Mouse (Mus musculus) forebrain, embryonic 13.5 days (tissue): ENCODE data around the gene Ergic2. TPM values are rescaled to one million over a fixed set of nuclear protein-coding genes. Genes with fewer than 3 reads are reported as not detected.

Source experiments
- ATAC-seq: fragments of 200-750 bp; cut with Nextera tagmentation; 2 replicates; pipeline ENCODE4 v1.8.0; 2017
- H3K27ac ChIP-seq: fragments of 300-500 bp; sonication (generic); 2 replicates; pipeline ENCODE4 v1.5.1; 2015; ENCODE audit warnings: inconsistent platforms, mild to moderate bottlenecking, moderate library complexity
- H3K27me3 ChIP-seq: fragments of 300-500 bp; sonication (generic); 2 replicates; pipeline ENCODE4 v1.6.1; 2015; ENCODE audit warnings: mild to moderate bottlenecking, inconsistent platforms
- H3K36me3 ChIP-seq: fragments of 300-500 bp; sonication (generic); 2 replicates; pipeline ENCODE4 v1.6.1; 2015; ENCODE audit warnings: mild to moderate bottlenecking, inconsistent platforms; ENCODE audit not compliant: poor library complexity, severe bottlenecking
- H3K4me1 ChIP-seq: fragments of 300-500 bp; sonication (generic); 2 replicates; pipeline ENCODE4 v1.6.1; 2015; ENCODE audit warnings: inconsistent platforms
- H3K4me2 ChIP-seq: fragments of 300-500 bp; sonication (generic); 2 replicates; pipeline ENCODE4 v1.6.1; 2015; ENCODE audit warnings: inconsistent platforms, mild to moderate bottlenecking, moderate library complexity
- H3K4me3 ChIP-seq: fragments of 300-500 bp; sonication (generic); 2 replicates; pipeline ENCODE4 v1.5.1; 2015; ENCODE audit warnings: mild to moderate bottlenecking, inconsistent platforms
- H3K9ac ChIP-seq: fragments of 300-500 bp; sonication (generic); 2 replicates; pipeline ENCODE4 v1.6.1; 2015; ENCODE audit warnings: mild to moderate bottlenecking, inconsistent platforms
- H3K9me3 ChIP-seq: fragments of 300-500 bp; sonication (generic); replicated peaks from 2 replicates; pipeline ENCODE4 v1.6.1; 2016; ENCODE audit warnings: inconsistent platforms
- WGBS: fragments of 180-500 bp; shearing (Covaris S2); methylation state at CpG from one replicate; pipeline ENCODE4 v1.1.7; 2015; 5-methylcytosine and 5-hydroxymethylcytosine counted together
- polyA plus RNA-seq: library from polyadenylated mRNA; unstranded; fragments of >200 nt; fragmentation: Nextera tagmentation; extraction: Ambion mirVana; gene quantifications from 2 replicates; pipeline ENCODE4 v1.2.1, GENCODE M21; 2015

Gene Ergic2
- polyA plus RNA-seq, result 190 and 208 TPM in 2 replicates

GRCm38 (mm10) chr6:148211897-148212680 lies at the start of gene Ergic2:
Gene Ergic2 (minus strand): TSS chr6:148212374.
- peak within 1 kb of the TSS; percentile 97 for H3K4me3 ChIP-seq
- peak within 1 kb of the TSS; percentile 83 for H3K27ac ChIP-seq
- H3K9me3 ChIP-seq, result no peaks in the 10 kb centered on the region
- peak; percentile 98 for ATAC-seq
- H3K4me1 ChIP-seq, result peaks cover 23% of the 10 kb centered on the region
- peak within 1 kb of the TSS; percentile 69 for H3K4me2 ChIP-seq
- under 1% methylated on average over 61 of the region's 61 CpGs for WGBS
- peak within 1 kb of the TSS; percentile 97 for H3K9ac ChIP-seq
- H3K27me3 ChIP-seq, result no peaks in the 10 kb centered on the region
- no peaks in the 10 kb centered on the region for H3K36me3 ChIP-seq

GRCm38 (mm10) chr6:148260729-148261101 lies 48.5 kb upstream of the Ergic2 start:
- Histone ChIP-seq H3K4me2 (no peak overlapping the region), H3K4me3 (no peak overlapping the region), H3K4me1 (peaks cover 11% of the 10 kb centered on the region), H3K27me3 (no peaks in the 10 kb centered on the region), H3K9ac (no peak overlapping the region), H3K27ac (no peak overlapping the region), H3K9me3 (no peaks in the 10 kb centered on the region), H3K36me3 (no peaks in the 10 kb centered on the region)
- 88% methylated on average over 6 of the region's 6 CpGs for WGBS
- ATAC-seq, result peak; percentile 37; the same call in 1 of the 2 replicates

- peak; percentile 87 for ATAC-seq
- Histone ChIP-seq H3K4me2 (no peak overlapping the region), H3K9me3 (no peaks in the 10 kb centered on the region), H3K36me3 (no peaks in the 10 kb centered on the region), H3K4me1 (peaks cover 11% of the 10 kb centered on the region), H3K27ac (no peak overlapping the region), H3K27me3 (no peaks in the 10 kb centered on the region), H3K4me3 (no peak overlapping the region), H3K9ac (no peak overlapping the region)
- WGBS, result 49% methylated on average over 4 of the region's 4 CpGs
Observed at GRCm38 (mm10) chr6:148259979-148260728, 48.0 kb upstream of the Ergic2 start.

GRCm38 (mm10) chr6:148259074-148259473 lies 46.9 kb upstream of the Ergic2 start:
- H3K4me2 ChIP-seq, result no peak overlapping the region
- no peak for ATAC-seq
- WGBS, result 86% methylated on average over 8 of the region's 8 CpGs
- no peaks in the 10 kb centered on the region for H3K36me3 ChIP-seq
- no peaks in the 10 kb centered on the region for H3K27me3 ChIP-seq
- H3K4me1 ChIP-seq, result peaks cover 11% of the 10 kb centered on the region
- H3K4me3 ChIP-seq, result no peak overlapping the region
- no peak overlapping the region for H3K9ac ChIP-seq
- H3K9me3 ChIP-seq, result no peaks in the 10 kb centered on the region
- no peak overlapping the region for H3K27ac ChIP-seq

GRCm38 (mm10) chr6:148257805-148258204 lies 45.6 kb upstream of the Ergic2 start:
- ATAC-seq, result no peak
- no peak overlapping the region for H3K4me2 ChIP-seq
- H3K9me3 ChIP-seq, result no peaks in the 10 kb centered on the region
- 94% methylated on average over 2 of the region's 2 CpGs for WGBS
- H3K9ac ChIP-seq, result no peak overlapping the region
- no peaks in the 10 kb centered on the region for H3K27me3 ChIP-seq
- H3K4me1 ChIP-seq, result peaks cover 11% of the 10 kb centered on the region
- no peak overlapping the region for H3K4me3 ChIP-seq
- H3K36me3 ChIP-seq, result no peaks in the 10 kb centered on the region
- H3K27ac ChIP-seq, result no peak overlapping the region

- peaks cover 11% of the 10 kb centered on the region for H3K4me1 ChIP-seq
- 83% methylated on average over 3 of the region's 3 CpGs for WGBS
- H3K4me3 ChIP-seq, result no peak overlapping the region
- ATAC-seq, result no peak
- no peak overlapping the region for H3K4me2 ChIP-seq
- H3K27me3 ChIP-seq, result no peaks in the 10 kb centered on the region
- H3K27ac ChIP-seq, result no peak overlapping the region
- no peak overlapping the region for H3K9ac ChIP-seq
- H3K36me3 ChIP-seq, result no peaks in the 10 kb centered on the region
- H3K9me3 ChIP-seq, result no peaks in the 10 kb centered on the region
Observed at GRCm38 (mm10) chr6:148256109-148256508, 43.9 kb upstream of the Ergic2 start.

GRCm38 (mm10) chr6:148255395-148256053 lies 43.4 kb upstream of the Ergic2 start:
- H3K4me2 ChIP-seq, result no peak overlapping the region
- no peak overlapping the region for H3K27ac ChIP-seq
- no peaks in the 10 kb centered on the region for H3K36me3 ChIP-seq
- 52% methylated on average over 1 of the region's 1 CpGs for WGBS
- ATAC-seq, result no peak
- H3K27me3 ChIP-seq, result no peaks in the 10 kb centered on the region
- no peaks in the 10 kb centered on the region for H3K9me3 ChIP-seq
- H3K4me3 ChIP-seq, result no peak overlapping the region
- H3K9ac ChIP-seq, result no peak overlapping the region
- peaks cover 6% of the 10 kb centered on the region for H3K4me1 ChIP-seq

GRCm38 (mm10) chr6:148249221-148249620 lies 37.0 kb upstream of the Ergic2 start:
- Histone ChIP-seq H3K4me2 (no peak overlapping the region), H3K27me3 (no peaks in the 10 kb centered on the region), H3K4me3 (no peak overlapping the region), H3K27ac (no peak overlapping the region), H3K4me1 (no peaks in the 10 kb centered on the region), H3K9me3 (no peaks in the 10 kb centered on the region), H3K36me3 (no peaks in the 10 kb centered on the region), H3K9ac (no peak overlapping the region)
- peak; percentile 37; the same call in 1 of the 2 replicates for ATAC-seq
- 70% methylated on average over 3 of the region's 3 CpGs for WGBS

- no peaks in the 10 kb centered on the region for H3K27me3 ChIP-seq
- H3K4me1 ChIP-seq, result no peaks in the 10 kb centered on the region
- H3K9me3 ChIP-seq, result no peaks in the 10 kb centered on the region
- no peak overlapping the region for H3K4me3 ChIP-seq
- peak; percentile 63 for ATAC-seq
- no peaks in the 10 kb centered on the region for H3K36me3 ChIP-seq
- no peak overlapping the region for H3K27ac ChIP-seq
- no peak overlapping the region for H3K9ac ChIP-seq
- no peak overlapping the region for H3K4me2 ChIP-seq
- 44% methylated on average over 2 of the region's 2 CpGs for WGBS
Observed at GRCm38 (mm10) chr6:148248625-148249024, 36.5 kb upstream of the Ergic2 start.

- Histone ChIP-seq H3K4me3 (no peak overlapping the region), H3K27ac (no peak overlapping the region), H3K9ac (no peak overlapping the region), H3K36me3 (no peaks in the 10 kb centered on the region), H3K4me1 (no peaks in the 10 kb centered on the region), H3K4me2 (no peak overlapping the region), H3K27me3 (no peaks in the 10 kb centered on the region), H3K9me3 (no peaks in the 10 kb centered on the region)
- ATAC-seq, result no peak
- WGBS, result 81% methylated on average over 7 of the region's 7 CpGs
Observed at GRCm38 (mm10) chr6:148246544-148246943, 34.4 kb upstream of the Ergic2 start.

- H3K4me3 ChIP-seq, result no peak overlapping the region
- no peak overlapping the region for H3K9ac ChIP-seq
- no peaks in the 10 kb centered on the region for H3K27me3 ChIP-seq
- H3K4me1 ChIP-seq, result no peaks in the 10 kb centered on the region
- no peaks in the 10 kb centered on the region for H3K9me3 ChIP-seq
- no peaks in the 10 kb centered on the region for H3K36me3 ChIP-seq
- no peak overlapping the region for H3K27ac ChIP-seq
- ATAC-seq, result no peak
- H3K4me2 ChIP-seq, result no peak overlapping the region
- WGBS, result 79% methylated on average over 1 of the region's 1 CpGs
Observed at GRCm38 (mm10) chr6:148244836-148245235, 32.7 kb upstream of the Ergic2 start.

GRCm38 (mm10) chr6:148242304-148242703 lies 30.1 kb upstream of the Ergic2 start:
- Histone ChIP-seq H3K4me2 (no peak overlapping the region), H3K27ac (no peak overlapping the region), H3K36me3 (no peaks in the 10 kb centered on the region), H3K4me3 (no peak overlapping the region), H3K9ac (no peak overlapping the region), H3K9me3 (no peaks in the 10 kb centered on the region), H3K27me3 (no peaks in the 10 kb centered on the region), H3K4me1 (no peaks in the 10 kb centered on the region)
- WGBS, result 70% methylated on average over 3 of the region's 3 CpGs
- no peak for ATAC-seq
